Mouse (Mus musculus) forebrain, embryonic 10.5 days (tissue): ENCODE data around the gene 2010109A12Rik. TPM values are rescaled to one million over a fixed set of nuclear protein-coding genes. Genes with fewer than 3 reads are reported as not detected.

Experiments
- DNase-seq: peaks from one replicate; pipeline ENCODE4 v3.0.0-alpha.2; 2017; ENCODE audit warnings: low spot score; ENCODE audit errors: extremely low spot score
- H3K27ac ChIP-seq: fragments of 300-500 bp; sonication (generic); 2 replicates; pipeline ENCODE4 v1.5.1; 2016; ENCODE audit warnings: mild to moderate bottlenecking
- H3K27me3 ChIP-seq: fragments of 300-500 bp; sonication (generic); 2 replicates; pipeline ENCODE4 v1.6.1; 2016; ENCODE audit warnings: mild to moderate bottlenecking; ENCODE audit not compliant: poor library complexity, severe bottlenecking
- H3K36me3 ChIP-seq: fragments of 300-500 bp; sonication (generic); replicated peaks from 2 replicates; pipeline ENCODE4 v1.6.1; 2016; ENCODE audit warnings: mild to moderate bottlenecking, moderate library complexity
- H3K4me1 ChIP-seq: fragments of 300-500 bp; sonication (generic); 2 replicates; pipeline ENCODE4 v1.6.1; 2016
- H3K4me3 ChIP-seq: fragments of 300-500 bp; sonication (generic); 2 replicates; pipeline ENCODE4 v1.5.1; 2016; ENCODE audit warnings: mild to moderate bottlenecking, moderate library complexity
- H3K9me3 ChIP-seq: fragments of 300-500 bp; sonication (generic); 2 replicates; pipeline ENCODE4 v1.6.1; 2016; ENCODE audit warnings: mild to moderate bottlenecking, moderate library complexity
- WGBS: fragments of 180-500 bp; shearing (Covaris S2); methylation state at CpG from one replicate; pipeline ENCODE4 v1.1.7; 2016; 5-methylcytosine and 5-hydroxymethylcytosine counted together
- polyA plus RNA-seq: library from polyadenylated mRNA; unstranded; fragments of >200 nt; fragmentation: Nextera tagmentation; extraction: Ambion mirVana; gene quantifications from 2 replicates; pipeline ENCODE4 v1.2.1, GENCODE M21; 2016

2010109A12Rik gene
- polyA plus RNA-seq, 1 experiment from 2014 or later, result 1.1 TPM

DNA sequence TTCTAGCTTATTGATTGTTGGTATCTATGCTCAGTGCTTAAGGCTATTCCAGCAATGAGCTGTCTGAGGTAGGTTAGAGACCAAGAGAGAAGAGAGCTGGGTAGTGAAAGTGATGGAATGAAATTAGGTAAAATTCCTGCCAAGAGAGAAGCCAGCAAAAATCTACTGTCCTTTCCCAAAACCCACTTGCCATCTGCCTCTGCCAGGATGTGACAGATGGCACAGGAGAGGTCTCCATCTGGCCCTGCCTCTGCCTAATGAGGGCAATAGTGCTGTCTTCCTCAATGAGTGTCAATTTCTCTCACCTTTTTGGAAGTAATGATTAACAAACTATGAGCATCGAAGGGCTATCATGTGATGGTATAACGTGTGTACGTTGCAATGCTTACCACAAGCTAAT is 29.6 kb downstream of the 2010109A12Rik start:
- H3K4me1 ChIP-seq, result no peaks in the 10 kb centered on the region
- H3K4me3 ChIP-seq, result no peak overlapping the region
- H3K36me3 ChIP-seq, result no peaks in the 10 kb centered on the region
- no peaks in the 10 kb centered on the region for H3K9me3 ChIP-seq
- no peak overlapping the region for H3K27ac ChIP-seq
- H3K27me3 ChIP-seq, result no peaks in the 10 kb centered on the region
- 96% methylated on average over 3 of the region's 3 CpGs for WGBS
- DNase-seq, result no peak

GRCm38 (mm10) chr5:93236541-93236940 is 30.2 kb downstream of the 2010109A12Rik start:
- Histone ChIP-seq H3K4me1 (no peaks in the 10 kb centered on the region), H3K36me3 (no peaks in the 10 kb centered on the region), H3K4me3 (no peak overlapping the region), H3K27ac (no peak overlapping the region), H3K9me3 (no peaks in the 10 kb centered on the region), H3K27me3 (no peaks in the 10 kb centered on the region)
- whole genome bisulfite sequencing, result 86% methylated on average over 4 of the region's 4 CpGs
- no peak for DNase-seq

- no peaks in the 10 kb centered on the region for H3K4me1 ChIP-seq
- WGBS, result 89% methylated on average over 8 of the region's 8 CpGs
- no peaks in the 10 kb centered on the region; the same call in 1 of the 2 replicates for H3K9me3 ChIP-seq
- H3K27me3 ChIP-seq, result no peaks in the 10 kb centered on the region
- no peak overlapping the region for H3K4me3 ChIP-seq
- no peak for DNase-seq
- no peaks in the 10 kb centered on the region for H3K36me3 ChIP-seq
- H3K27ac ChIP-seq, result no peak overlapping the region
These were observed 33.5 kb downstream of the 2010109A12Rik start for GRCm38 (mm10) chr5:93239590-93240544.

GRCm38 (mm10) chr5:93245280-93245679 is 39.0 kb downstream of the 2010109A12Rik start:
- H3K9me3 ChIP-seq, result no peaks in the 10 kb centered on the region; the same call in 1 of the 2 replicates
- H3K4me3 ChIP-seq, result no peak overlapping the region
- WGBS, result 87% methylated on average over 2 of the region's 2 CpGs
- H3K4me1 ChIP-seq, result no peaks in the 10 kb centered on the region
- no peaks in the 10 kb centered on the region for H3K27me3 ChIP-seq
- H3K27ac ChIP-seq, result no peak overlapping the region
- H3K36me3 ChIP-seq, result no peaks in the 10 kb centered on the region
- no peak for DNase-seq

- no peaks in the 10 kb centered on the region for H3K36me3 ChIP-seq
These were observed 43.7 kb downstream of the 2010109A12Rik start for GRCm38 (mm10) chr5:93249940-93250578.

GRCm38 (mm10) chr5:93251001-93251760 is 44.9 kb downstream of the 2010109A12Rik start:
- no peak for DNase-seq
- no peaks in the 10 kb centered on the region for H3K27me3 ChIP-seq
- no peaks in the 10 kb centered on the region for H3K9me3 ChIP-seq
- no peaks in the 10 kb centered on the region for H3K4me1 ChIP-seq
- no peaks in the 10 kb centered on the region for H3K36me3 ChIP-seq
- 87% methylated on average over 12 of the region's 12 CpGs for WGBS
- H3K27ac ChIP-seq, result no peak overlapping the region
- H3K4me3 ChIP-seq, result no peak overlapping the region

More at GRCm38 (mm10) chr5:93249940-93250578, 43.7 kb downstream of the 2010109A12Rik start:
- H3K4me3 ChIP-seq, result no peak overlapping the region
- 83% methylated on average over 6 of the region's 6 CpGs for WGBS
- DNase-seq, result no peak
- H3K4me1 ChIP-seq, result no peaks in the 10 kb centered on the region
- no peak overlapping the region for H3K27ac ChIP-seq
- no peaks in the 10 kb centered on the region for H3K27me3 ChIP-seq
- no peaks in the 10 kb centered on the region for H3K9me3 ChIP-seq

GRCm38 (mm10) chr5:93255759-93256265 is 49.5 kb downstream of the 2010109A12Rik start:
- DNase-seq, result no peak
- Histone ChIP-seq H3K36me3 (no peaks in the 10 kb centered on the region), H3K27ac (no peak overlapping the region), H3K9me3 (no peaks in the 10 kb centered on the region), H3K4me3 (no peak overlapping the region), H3K4me1 (no peaks in the 10 kb centered on the region), H3K27me3 (no peaks in the 10 kb centered on the region)
- 86% methylated on average over 5 of the region's 5 CpGs for WGBS

DNA sequence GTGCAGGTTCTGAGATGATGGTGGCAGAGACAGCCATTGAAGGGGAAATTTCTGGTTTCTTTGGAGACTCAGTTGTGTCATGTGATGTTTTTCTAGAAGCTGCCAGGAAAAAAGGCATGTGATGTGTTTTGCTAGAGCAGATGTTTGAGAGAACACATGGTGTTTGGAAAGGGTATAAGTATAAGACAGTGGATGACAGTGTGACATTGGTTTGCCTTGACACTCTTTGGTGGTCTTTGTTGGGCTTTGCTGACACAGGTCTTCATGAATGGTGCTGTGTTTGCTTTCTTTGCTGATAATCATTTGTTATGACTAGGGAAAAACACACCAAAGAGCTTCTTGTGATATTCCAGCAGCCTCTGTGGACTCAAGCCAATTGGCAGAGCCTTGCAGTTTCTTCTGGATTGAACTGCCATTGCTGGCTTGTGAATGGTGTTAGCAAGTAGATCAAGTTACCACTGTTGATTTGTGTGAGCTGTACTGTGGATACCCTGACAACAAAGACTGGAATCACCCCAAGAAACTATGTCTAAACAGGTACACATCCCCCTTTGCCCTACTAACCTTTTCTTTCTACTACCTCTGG is 50.6 kb downstream of the 2010109A12Rik start:
- H3K27ac ChIP-seq, result no peak overlapping the region
- no peaks in the 10 kb centered on the region for H3K9me3 ChIP-seq
- H3K36me3 ChIP-seq, result no peaks in the 10 kb centered on the region
- no peak overlapping the region for H3K4me3 ChIP-seq
- H3K27me3 ChIP-seq, result no peaks in the 10 kb centered on the region
- no peaks in the 10 kb centered on the region for H3K4me1 ChIP-seq
- DNase-seq, result no peak

- Histone ChIP-seq H3K9me3 (no peaks in the 10 kb centered on the region), H3K36me3 (no peaks in the 10 kb centered on the region)
These were observed 53.0 kb downstream of the 2010109A12Rik start for GRCm38 (mm10) chr5:93259349-93259748.

DNA sequence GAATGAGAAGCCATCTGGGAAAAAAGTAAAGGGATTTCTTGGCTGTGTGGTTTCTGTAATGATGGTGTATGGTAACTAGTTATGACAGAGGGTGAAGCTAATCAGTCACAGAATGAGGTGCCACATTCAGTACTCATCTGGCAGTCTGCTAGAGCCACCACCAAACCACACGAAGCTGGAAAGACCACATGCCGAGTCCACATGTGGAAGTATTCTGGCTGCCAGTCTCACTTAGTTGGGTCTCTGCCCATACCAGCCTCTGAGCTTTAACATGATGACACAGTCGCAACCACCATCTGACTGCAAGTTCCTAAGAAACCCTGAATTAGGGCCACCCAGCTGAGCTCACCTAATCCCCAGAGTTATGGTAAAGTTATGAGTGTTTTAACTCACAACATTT is 54.7 kb downstream of the 2010109A12Rik start:
- Histone ChIP-seq H3K27me3 (no peaks in the 10 kb centered on the region), H3K27ac (no peak overlapping the region), H3K9me3 (no peaks in the 10 kb centered on the region), H3K4me1 (peaks cover 2% of the 10 kb centered on the region), H3K4me3 (no peak overlapping the region), H3K36me3 (no peaks in the 10 kb centered on the region)
- 71% methylated on average over 3 of the region's 3 CpGs for WGBS
- DNase-seq, result no peak

More at GRCm38 (mm10) chr5:93259349-93259748, 53.0 kb downstream of the 2010109A12Rik start:
- Histone ChIP-seq H3K27ac (no peak overlapping the region), H3K27me3 (no peaks in the 10 kb centered on the region), H3K4me1 (no peaks in the 10 kb centered on the region), H3K4me3 (no peak overlapping the region)
- DNase-seq, result no peak

- Histone ChIP-seq H3K4me1 (peaks cover 10% of the 10 kb centered on the region), H3K9me3 (no peaks in the 10 kb centered on the region), H3K27me3 (no peaks in the 10 kb centered on the region), H3K36me3 (no peaks in the 10 kb centered on the region), H3K4me3 (no peak overlapping the region), H3K27ac (no peak overlapping the region)
- no peak for DNase-seq
- WGBS, result 92% methylated on average over 2 of the region's 2 CpGs
These were observed 56.4 kb downstream of the 2010109A12Rik start for GRCm38 (mm10) chr5:93262751-93263150.
